Mouse (Mus musculus) cerebellum, postnatal 25 days (tissue): Measurements from ENCODE around the gene Lmtk2.

Source experiments
- DNase-seq, 2 experiments: peaks; one replicate each; pipeline ENCODE4 v3.0.0; 2021; ENCODE audit warnings: mixed read lengths in 2 of 2

The Lmtk2 gene

GRCm38 (mm10) chr5:144221305-144221704 is 121.1 kb downstream of the Lmtk2 start:
- DNase-seq = no peak

GRCm38 (mm10) chr5:144222811-144223502 is 122.7 kb downstream of the Lmtk2 start:
- DNase-seq = peak; percentile 87 to 93

- peak; percentile 96 to 98 for DNase-seq
Observed at GRCm38 (mm10) chr5:144223503-144223862, 123.2 kb downstream of the Lmtk2 start, which contains the start of gene Tecpr1. Gene Tecpr1, minus strand, starts transcription at chr5:144223615.

- DNase-seq = peak in 1 of 2 experiments; percentile 43
Observed at GRCm38 (mm10) chr5:144223899-144224816, 123.9 kb downstream of the Lmtk2 start.

- no peak for DNase-seq
Observed at GRCm38 (mm10) chr5:144226220-144226619, 126.0 kb downstream of the Lmtk2 start.

GRCm38 (mm10) chr5:144230216-144230615 is 130.0 kb downstream of the Lmtk2 start:
- no peak for DNase-seq

- DNase-seq = no peak
Observed at GRCm38 (mm10) chr5:144231410-144231809, 131.2 kb downstream of the Lmtk2 start.

- DNase-seq = no peak
Observed at GRCm38 (mm10) chr5:144232531-144232930, 132.3 kb downstream of the Lmtk2 start.

GRCm38 (mm10) chr5:144234222-144234621 is 134.0 kb downstream of the Lmtk2 start:
- DNase-seq = no peak

GRCm38 (mm10) chr5:144234714-144235113 is 134.5 kb downstream of the Lmtk2 start:
- no peak for DNase-seq
